Mouse (Mus musculus) heart, adult 2 months (tissue): ENCODE measurements around the gene Ttyh1. TPM values are rescaled to one million over a fixed set of nuclear protein-coding genes. Genes with fewer than 3 reads are reported as not detected.

Experiments used
- DNase-seq, 2 experiments: peaks; one replicate each; pipeline ENCODE4 v3.0.0; 2021
- H3K27ac ChIP-seq: fragments of 200-600 bp; 2 replicates; pipeline ENCODE4 v1.8.1; 2022
- H3K27me3 ChIP-seq: fragments of 200-500 bp; 2 replicates; pipeline ENCODE4 v1.6.1; 2012; ENCODE audit warnings: mild to moderate bottlenecking, low read length, inconsistent platforms, mixed read lengths; ENCODE audit not compliant: control insufficient read depth, insufficient read depth
- H3K36me3 ChIP-seq: fragments of 200-500 bp; 2 replicates; pipeline ENCODE4 v1.6.1; 2012; ENCODE audit warnings: low read length, inconsistent platforms; ENCODE audit not compliant: control insufficient read depth, insufficient read depth
- H3K4me1 ChIP-seq: fragments of 200-500 bp; 2 replicates; pipeline ENCODE4 v1.6.1; 2011; ENCODE audit warnings: low read length; ENCODE audit not compliant: control insufficient read depth, insufficient read depth
- H3K4me3 ChIP-seq: fragments of 200-600 bp; 2 replicates; pipeline ENCODE4 v1.8.1; 2022
- H3K79me2 ChIP-seq: fragments of 200-500 bp; replicated peaks from 2 replicates; pipeline ENCODE4 v1.6.1; 2012; ENCODE audit warnings: mild to moderate bottlenecking, inconsistent platforms, low read length, moderate library complexity, mixed read lengths; ENCODE audit not compliant: control insufficient read depth, insufficient read depth
- H3K9ac ChIP-seq: fragments of 200-500 bp; 2 replicates; pipeline ENCODE4 v1.6.1; 2012; ENCODE audit warnings: low read depth, mild to moderate bottlenecking, control low read depth, inconsistent platforms, low read length, mixed read lengths
- CTCF ChIP-seq: fragments of 200-600 bp; IDR thresholded peaks from 2 replicates; pipeline ENCODE4 v1.8.1; 2022; ENCODE audit warnings: antibody characterized with exemption, mild to moderate bottlenecking, moderate library complexity
- EP300 ChIP-seq: fragments of 200-500 bp; IDR thresholded peaks from 2 replicates; pipeline ENCODE4 v1.6.1; 2011; ENCODE audit warnings: low read depth, low read length, control low read depth; ENCODE audit not compliant: insufficient read depth
- POLR2A ChIP-seq: fragments of 200-500 bp; IDR thresholded peaks from 2 replicates; pipeline ENCODE4 v1.6.1; 2011; ENCODE audit warnings: mild to moderate bottlenecking, low read depth, low read length, control low read depth; ENCODE audit not compliant: insufficient read depth
- WGBS: fragments of 180-500 bp; shearing (Covaris S2); methylation state at CpG from one replicate; pipeline ENCODE4 v1.1.7; 2018; 5-methylcytosine and 5-hydroxymethylcytosine counted together
- intact Hi-C: fragments of 180-260 bp; cut with DNase I; formaldehyde crosslinking; loops from one replicate; pipeline ENCODE4 v1.15.1; 2025
- polyA plus RNA-seq: library from polyadenylated mRNA; depleted of rRNA; stranded (reverse); fragments of >200 nt; gene quantifications from 2 replicates; pipeline ENCODE4 v1.2.3, GENCODE M21; 2012
- total RNA-seq, 2 experiments: library from RNA; stranded (reverse); gene quantifications; 2 replicates each; pipeline ENCODE4 v1.2.3; 2021

Ttyh1 gene
- total and polyA plus RNA-seq, 3 experiments = 0.91 to 5.1 (median 2.6) TPM

- Histone ChIP-seq H3K27ac (no peak overlapping the region), H3K4me1 (peaks cover 4% of the 10 kb centered on the region), H3K9ac (no peak overlapping the region), H3K4me3 (no peak overlapping the region), H3K79me2 (no peaks in the 10 kb centered on the region; the same call in 1 of the 2 replicates), H3K27me3 (no peaks in the 10 kb centered on the region), H3K36me3 (no peaks in the 10 kb centered on the region)
- 91% methylated on average over 20 of the region's 20 CpGs for WGBS
- intact Hi-C loops = loop anchor here (10.0 kb wide), 1 partner anchor 770 kb away; the partner anchor contains the start of gene Zfp628
- DNase-seq = peak in 1 of 2 experiments; percentile 24
- TF ChIP-seq CTCF = no peak
These were observed 25.8 kb downstream of the Ttyh1 start for GRCm38 (mm10) chr7:4144766-4145551.

GRCm38 (mm10) chr7:4145552-4146190, 26.5 kb downstream of the Ttyh1 start:
- peak; percentile 57 to 58 for DNase-seq
- no peaks in the 10 kb centered on the region for H3K27me3 ChIP-seq
- H3K4me3 ChIP-seq = no peak overlapping the region
- H3K9ac ChIP-seq = no peak overlapping the region
- no peaks in the 10 kb centered on the region; the same call in 1 of the 2 replicates for H3K79me2 ChIP-seq
- no peak overlapping the region for H3K27ac ChIP-seq
- intact Hi-C loops = loop anchor here (10.0 kb wide), 1 partner anchor 769 kb away; the partner anchor contains the start of gene Zfp628
- H3K36me3 ChIP-seq = no peaks in the 10 kb centered on the region
- TF ChIP-seq EP300 (no peak), CTCF (peak; percentile 93), POLR2A (peak; percentile 7; the same call in 1 of the 2 replicates)
- 58% methylated on average over 6 of the region's 6 CpGs for WGBS
- peaks cover 4% of the 10 kb centered on the region for H3K4me1 ChIP-seq

GRCm38 (mm10) chr7:4146241-4147180, 27.3 kb downstream of the Ttyh1 start:
- no peaks in the 10 kb centered on the region for H3K27me3 ChIP-seq
- H3K27ac ChIP-seq = no peak overlapping the region
- H3K36me3 ChIP-seq = no peaks in the 10 kb centered on the region
- H3K4me3 ChIP-seq = no peak overlapping the region
- intact Hi-C loops = loop anchor here (10.0 kb wide), 1 partner anchor 768 kb away; the partner anchor contains the start of gene Zfp628
- TF ChIP-seq CTCF (no peak), POLR2A (no peak), EP300 (no peak)
- no peaks in the 10 kb centered on the region; the same call in 1 of the 2 replicates for H3K79me2 ChIP-seq
- 88% methylated on average over 23 of the region's 23 CpGs for WGBS
- no peak overlapping the region for H3K9ac ChIP-seq
- no peak for DNase-seq
- H3K4me1 ChIP-seq = peaks cover 4% of the 10 kb centered on the region

GRCm38 (mm10) chr7:4147371-4147770, 28.2 kb downstream of the Ttyh1 start:
- no peak overlapping the region for H3K9ac ChIP-seq
- peaks cover 4% of the 10 kb centered on the region for H3K4me1 ChIP-seq
- no peaks in the 10 kb centered on the region for H3K36me3 ChIP-seq
- H3K4me3 ChIP-seq = no peak overlapping the region
- WGBS = 74% methylated on average over 20 of the region's 20 CpGs
- no peak for DNase-seq
- H3K79me2 ChIP-seq = no peaks in the 10 kb centered on the region; the same call in 1 of the 2 replicates
- intact Hi-C loops = loop anchor here (10.0 kb wide), 1 partner anchor 767 kb away; the partner anchor contains the start of gene Zfp628
- H3K27me3 ChIP-seq = no peaks in the 10 kb centered on the region
- TF ChIP-seq POLR2A (no peak), CTCF (no peak), EP300 (no peak)
- H3K27ac ChIP-seq = no peak overlapping the region

GRCm38 (mm10) chr7:4147836-4148235, 28.6 kb downstream of the Ttyh1 start:
- H3K79me2 ChIP-seq = no peaks in the 10 kb centered on the region; the same call in 1 of the 2 replicates
- H3K27me3 ChIP-seq = no peaks in the 10 kb centered on the region
- H3K27ac ChIP-seq = no peak overlapping the region
- no peak overlapping the region for H3K4me3 ChIP-seq
- no peak overlapping the region for H3K9ac ChIP-seq
- intact Hi-C loops = loop anchor here (1.0 to 10.0 kb wide), 2 partner anchors 10 to 767 kb away; partner anchors contain the start of gene Zfp628
- peaks cover 4% of the 10 kb centered on the region for H3K4me1 ChIP-seq
- TF ChIP-seq POLR2A = no peak
- TF ChIP-seq CTCF = no peak
- TF ChIP-seq EP300 = no peak
- 73% methylated on average over 4 of the region's 4 CpGs for WGBS
- DNase-seq = no peak
- H3K36me3 ChIP-seq = no peaks in the 10 kb centered on the region
